Mouse (Mus musculus) activated CD4-positive, CD25-positive, alpha-beta regulatory T cell, adult 4 months (primary cell): ENCODE results near the gene Tmcc1. TPM values are rescaled to one million over a fixed set of nuclear protein-coding genes. Genes with fewer than 3 reads are reported as not detected.

Experiments used
- ATAC-seq: one replicate; pipeline ENCODE4 v1.8.0; 2017
- polyA plus RNA-seq, 2 experiments: library from polyadenylated mRNA; unstranded; fragments of 100-300 nt; shearing (Covaris generic); gene quantifications; one replicate each; pipeline ENCODE4 v1.2.1; 2017

Tmcc1 gene
- polyA plus RNA-seq, 2 experiments from 2014 or later: 19.3 to 22.7 TPM

- no peak for ATAC-seq
These were observed 201.2 kb downstream of the Tmcc1 start for GRCm38 (mm10) chr6:115991881-115992620.

GRCm38 (mm10) chr6:115991108-115991880 is 202.0 kb downstream of the Tmcc1 start:
- ATAC-seq: no peak

- ATAC-seq: no peak
These were observed 202.8 kb downstream of the Tmcc1 start for GRCm38 (mm10) chr6:115990479-115990878.

GRCm38 (mm10) chr6:115990056-115990455 is 203.2 kb downstream of the Tmcc1 start:
- ATAC-seq: no peak

- peak; percentile 59 for ATAC-seq
These were observed 203.7 kb downstream of the Tmcc1 start for GRCm38 (mm10) chr6:115989607-115990006.

GRCm38 (mm10) chr6:115989032-115989431 is 204.3 kb downstream of the Tmcc1 start:
- no peak for ATAC-seq

- no peak for ATAC-seq
These were observed 206.1 kb downstream of the Tmcc1 start for GRCm38 (mm10) chr6:115987096-115987747.

GRCm38 (mm10) chr6:115986472-115987095 is 206.7 kb downstream of the Tmcc1 start:
- ATAC-seq: no peak

GRCm38 (mm10) chr6:115985622-115986021 is 207.7 kb downstream of the Tmcc1 start:
- ATAC-seq: no peak

- no peak for ATAC-seq
These were observed 208.7 kb downstream of the Tmcc1 start for GRCm38 (mm10) chr6:115984580-115984979.

- no peak for ATAC-seq
These were observed 209.8 kb downstream of the Tmcc1 start for GRCm38 (mm10) chr6:115983306-115984038.

- ATAC-seq: no peak
These were observed 210.4 kb downstream of the Tmcc1 start for GRCm38 (mm10) chr6:115982889-115983288.

- no peak for ATAC-seq
These were observed 214.7 kb downstream of the Tmcc1 start for GRCm38 (mm10) chr6:115978596-115978995.

- ATAC-seq: no peak
These were observed 215.5 kb downstream of the Tmcc1 start for GRCm38 (mm10) chr6:115977810-115978209.

- ATAC-seq: no peak
These were observed 217.7 kb downstream of the Tmcc1 start for GRCm38 (mm10) chr6:115975606-115976005.

GRCm38 (mm10) chr6:115973881-115974662 is 219.2 kb downstream of the Tmcc1 start:
- no peak for ATAC-seq

- ATAC-seq: no peak
These were observed 220.0 kb downstream of the Tmcc1 start for GRCm38 (mm10) chr6:115973139-115973875.

- ATAC-seq: no peak
These were observed 221.1 kb downstream of the Tmcc1 start for GRCm38 (mm10) chr6:115972083-115972764.

- ATAC-seq: peak; percentile 23
These were observed 221.8 kb downstream of the Tmcc1 start for GRCm38 (mm10) chr6:115971273-115972060.
